Mouse (Mus musculus) ES-Bruce4 (cell line): ENCODE measurements around the gene Slc43a2.

ENCODE experiments used
- CTCF ChIP-seq: IDR thresholded peaks from one replicate; pipeline ENCODE4 v1.8.1; 2011; ENCODE audit warnings: low read depth, low read length
- POLR2A ChIP-seq: IDR thresholded peaks from one replicate; pipeline ENCODE4 v1.8.1; 2011; ENCODE audit warnings: low read length; ENCODE audit not compliant: insufficient read depth

DNA sequence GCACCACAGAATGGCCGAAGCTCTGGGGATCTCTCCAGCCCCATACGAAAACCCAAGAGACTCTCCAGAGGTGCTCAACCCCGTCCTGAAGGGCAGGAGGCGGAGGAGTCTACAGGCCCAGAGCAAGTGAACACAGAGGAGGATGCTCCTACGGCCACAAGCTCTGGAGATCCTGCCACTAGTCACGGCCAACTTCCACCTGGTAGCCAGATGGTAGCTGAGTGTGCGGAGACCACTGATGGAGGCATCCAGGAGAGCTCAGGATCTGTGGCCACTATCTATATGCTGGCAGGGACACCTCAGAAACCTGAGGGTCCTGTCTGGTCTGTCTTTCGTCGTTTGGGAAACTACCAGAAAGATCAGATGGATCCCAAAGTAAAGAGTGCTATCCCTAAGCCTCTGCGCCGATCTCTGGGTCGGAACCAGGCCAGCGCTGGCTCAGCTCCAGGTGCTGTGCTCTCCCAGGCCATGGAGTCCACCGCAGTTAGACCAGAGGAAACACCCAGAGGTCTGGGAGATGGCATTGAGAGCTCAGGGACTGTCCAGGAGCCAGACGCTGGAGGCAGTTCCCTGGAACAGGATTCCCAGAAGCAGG lies 5.9 kb upstream of the Slc43a2 start:
- TF ChIP-seq POLR2A, result no peak
- TF ChIP-seq CTCF, result no peak
